Mouse (Mus musculus) liver, embryonic 11.5 days (tissue): ENCODE data around the gene Rab30. TPM values are rescaled to one million over a fixed set of nuclear protein-coding genes. Genes with fewer than 3 reads are reported as not detected.

Source experiments
- ATAC-seq: fragments of 200-750 bp; cut with Nextera tagmentation; replicated peaks from 2 replicates; pipeline ENCODE4 v1.8.0; 2017; ENCODE audit warnings: moderate number of reproducible peaks, mild to moderate bottlenecking, moderate TSS enrichment, moderate library complexity; ENCODE audit not compliant: low FRiP score
- DNase-seq: peaks from one replicate; pipeline ENCODE4 v3.0.0-alpha.2; 2017; ENCODE audit warnings: low spot score
- H3K27ac ChIP-seq: fragments of 300-500 bp; sonication (generic); 2 replicates; pipeline ENCODE4 v1.5.1; 2014; ENCODE audit warnings: mild to moderate bottlenecking, low read depth, low read length, control low read depth
- H3K27me3 ChIP-seq: fragments of 300-500 bp; sonication (generic); replicated peaks from 2 replicates; pipeline ENCODE4 v1.6.1; 2014; ENCODE audit warnings: low read length, mixed read lengths; ENCODE audit not compliant: control insufficient read depth, insufficient read depth
- H3K36me3 ChIP-seq: fragments of 300-500 bp; sonication (generic); 2 replicates; pipeline ENCODE4 v1.6.1; 2014; ENCODE audit warnings: mild to moderate bottlenecking, low read length, moderate library complexity, mixed read lengths; ENCODE audit not compliant: control insufficient read depth, insufficient read depth
- H3K4me1 ChIP-seq: fragments of 300-500 bp; sonication (generic); replicated peaks from 2 replicates; pipeline ENCODE4 v1.6.1; 2014; ENCODE audit warnings: low read length, mixed read lengths; ENCODE audit not compliant: control insufficient read depth, insufficient read depth
- H3K4me2 ChIP-seq: fragments of 300-500 bp; sonication (generic); 2 replicates; pipeline ENCODE4 v1.6.1; 2014; ENCODE audit warnings: mild to moderate bottlenecking, control low read depth, moderate library complexity
- H3K4me3 ChIP-seq: fragments of 300-500 bp; sonication (generic); 2 replicates; pipeline ENCODE4 v1.5.1; 2014; ENCODE audit warnings: low read depth, low read length, control low read depth
- H3K9ac ChIP-seq: fragments of 300-500 bp; sonication (generic); 2 replicates; pipeline ENCODE4 v1.6.1; 2014; ENCODE audit warnings: low read depth, low read length, control low read depth
- H3K9me3 ChIP-seq: fragments of 300-500 bp; sonication (generic); 2 replicates; pipeline ENCODE4 v1.6.1; 2016; ENCODE audit warnings: low read length, inconsistent platforms, mixed read lengths; ENCODE audit not compliant: control insufficient read depth
- WGBS: fragments of 180-500 bp; shearing (Covaris S2); extraction: QIAGEN DNeasy Blood & Tissue Kit; methylation state at CpG from one replicate; pipeline ENCODE4 v1.1.7; 2014; 5-methylcytosine and 5-hydroxymethylcytosine counted together
- polyA plus RNA-seq: library from polyadenylated mRNA; unstranded; fragments of >200 nt; fragmentation: Nextera tagmentation; extraction: Ambion mirVana; gene quantifications from 2 replicates; pipeline ENCODE4 v1.2.1, GENCODE M21; 2014

Rab30 gene
- polyA plus RNA-seq, 1 experiment from 2014 or later: 6.4 TPM

GRCm38 (mm10) chr7:92884998-92885660, 143.7 kb downstream of the Rab30 start:
- Histone ChIP-seq H3K9ac (no peak overlapping the region), H3K4me3 (no peak overlapping the region), H3K27ac (peak overlapping the region; percentile 81), H3K27me3 (no peaks in the 10 kb centered on the region), H3K36me3 (no peaks in the 10 kb centered on the region), H3K4me1 (peaks cover 45% of the 10 kb centered on the region), H3K4me2 (peak overlapping the region; percentile 46), H3K9me3 (no peaks in the 10 kb centered on the region)
- no peak for ATAC-seq
- DNase-seq: no peak
- 80% methylated on average over 6 of the region's 6 CpGs for WGBS

DNA sequence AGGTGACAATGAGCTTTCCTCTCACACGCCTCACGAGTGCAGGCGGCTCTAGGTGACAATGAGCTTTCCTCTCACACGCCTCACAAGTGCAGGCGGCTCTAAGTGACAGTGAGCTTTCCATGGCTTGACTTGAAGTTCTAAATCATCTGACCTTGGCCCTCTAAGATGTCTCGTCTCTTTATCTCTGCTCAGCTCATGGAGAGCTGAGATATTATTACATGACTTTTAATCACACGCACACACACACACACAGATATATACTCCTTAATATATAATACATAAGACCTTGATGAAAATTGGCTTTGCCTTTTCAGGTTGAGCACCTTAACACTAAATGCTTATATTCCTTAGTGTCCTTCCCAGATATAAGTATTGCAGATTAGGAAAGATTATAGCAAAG, 145.4 kb downstream of the Rab30 start:
- Histone ChIP-seq H3K9me3 (no peaks in the 10 kb centered on the region), H3K27ac (peak overlapping the region; percentile 8; the same call in 1 of the 2 replicates), H3K4me3 (no peak overlapping the region), H3K27me3 (no peaks in the 10 kb centered on the region), H3K4me2 (peak overlapping the region; percentile 13; the same call in 1 of the 2 replicates), H3K9ac (no peak overlapping the region), H3K4me1 (peaks cover 42% of the 10 kb centered on the region), H3K36me3 (no peaks in the 10 kb centered on the region)
- peak; percentile 56 for ATAC-seq
- DNase-seq: no peak
- WGBS: 66% methylated on average over 7 of the region's 7 CpGs

- Histone ChIP-seq H3K27me3 (no peaks in the 10 kb centered on the region), H3K9me3 (no peaks in the 10 kb centered on the region), H3K4me3 (no peak overlapping the region), H3K27ac (peak overlapping the region; percentile 8; the same call in 1 of the 2 replicates), H3K36me3 (no peaks in the 10 kb centered on the region), H3K9ac (no peak overlapping the region), H3K4me1 (peaks cover 42% of the 10 kb centered on the region), H3K4me2 (no peak overlapping the region)
- WGBS: 79% methylated on average over 5 of the region's 5 CpGs
- DNase-seq (no peak), ATAC-seq (0 out of 2 replicates have a peak, but pooled peaks have one; percentile 29)
Measured at GRCm38 (mm10) chr7:92887230-92887629, 145.8 kb downstream of the Rab30 start.

- no peak overlapping the region for H3K4me3 ChIP-seq
- H3K27me3 ChIP-seq: no peaks in the 10 kb centered on the region
- WGBS: 73% methylated on average over 1 of the region's 1 CpGs
- H3K27ac ChIP-seq: 0 out of 2 replicates have a peak overlapping the region, but pooled peaks have one; percentile 22
- peaks cover 18% of the 10 kb centered on the region for H3K4me1 ChIP-seq
- H3K4me2 ChIP-seq: no peak overlapping the region
- DNase-seq: no peak
- no peaks in the 10 kb centered on the region for H3K9me3 ChIP-seq
- no peak overlapping the region for H3K9ac ChIP-seq
- no peak for ATAC-seq
- H3K36me3 ChIP-seq: no peaks in the 10 kb centered on the region
Measured at GRCm38 (mm10) chr7:92890211-92890610, 148.8 kb downstream of the Rab30 start.

- H3K4me3 ChIP-seq: no peak overlapping the region
- DNase-seq: no peak
- ATAC-seq: no peak
- H3K27me3 ChIP-seq: no peaks in the 10 kb centered on the region
- no peak overlapping the region for H3K9ac ChIP-seq
- no peak overlapping the region for H3K4me2 ChIP-seq
- no peaks in the 10 kb centered on the region for H3K36me3 ChIP-seq
- 56% methylated on average over 4 of the region's 4 CpGs for WGBS
- no peak overlapping the region for H3K27ac ChIP-seq
- peaks cover 13% of the 10 kb centered on the region for H3K4me1 ChIP-seq
- no peaks in the 10 kb centered on the region for H3K9me3 ChIP-seq
Measured at GRCm38 (mm10) chr7:92890618-92891230, 149.3 kb downstream of the Rab30 start.

DNA sequence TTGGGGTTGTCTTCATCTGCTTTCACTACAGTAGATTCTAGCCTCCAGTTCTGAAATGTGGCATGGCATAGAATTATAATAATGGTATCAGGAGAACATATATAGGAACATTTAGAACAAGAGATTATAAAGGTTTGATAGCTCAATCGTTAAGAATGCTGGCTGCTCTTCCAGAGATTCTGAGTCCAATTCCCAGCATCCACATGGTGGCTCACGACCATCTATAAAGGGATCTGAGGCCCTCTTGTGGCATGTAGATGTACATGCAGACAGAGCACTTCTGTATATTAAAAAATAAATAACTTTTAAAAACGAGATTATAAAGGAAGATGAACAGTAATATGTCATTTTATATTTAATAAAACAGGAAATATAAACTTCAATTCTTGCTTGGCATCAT, 152.1 kb downstream of the Rab30 start:
- no peak overlapping the region for H3K4me3 ChIP-seq
- no peak overlapping the region for H3K9ac ChIP-seq
- H3K4me1 ChIP-seq: no peaks in the 10 kb centered on the region; the same call in 1 of the 2 replicates
- H3K36me3 ChIP-seq: no peaks in the 10 kb centered on the region
- WGBS: 37% methylated on average over 3 of the region's 3 CpGs
- no peak overlapping the region for H3K4me2 ChIP-seq
- no peak overlapping the region for H3K27ac ChIP-seq
- no peaks in the 10 kb centered on the region for H3K27me3 ChIP-seq
- DNase-seq (no peak), ATAC-seq (no peak)
- H3K9me3 ChIP-seq: no peaks in the 10 kb centered on the region

Other genes starting within 250 kb of the Rab30 start
- gene Ccdc90b, start 180.5 kb upstream of the Rab30 start, polyA plus RNA-seq: 31.2 and 31.7 TPM in 2 replicates
- 1.3 and 1.7 TPM in 2 replicates for gene Ankrd42, start 104.5 kb upstream of the Rab30 start, polyA plus RNA-seq
- 17.6 and 19.2 TPM in 2 replicates for gene Pcf11, start 71.7 kb upstream of the Rab30 start, polyA plus RNA-seq
- gene Ddias, start 132.6 kb downstream of the Rab30 start, polyA plus RNA-seq: 21.2 and 21.9 TPM in 2 replicates
- 30.1 and 33.6 TPM in 2 replicates for gene Prcp, start 132.9 kb downstream of the Rab30 start, polyA plus RNA-seq